Mouse (Mus musculus) lung, adult 2 months (tissue): ENCODE results near the gene Cd69. TPM values are rescaled to one million over a fixed set of nuclear protein-coding genes. Genes with fewer than 3 reads are reported as not detected.

ENCODE experiments used
- DNase-seq: peaks from one replicate; pipeline ENCODE4 v3.0.0; 2022
- H3K4me1 ChIP-seq: fragments of 200-500 bp; 2 replicates; pipeline ENCODE4 v1.6.1; 2011; ENCODE audit warnings: low read length; ENCODE audit not compliant: control insufficient read depth, insufficient read depth
- H3K4me3 ChIP-seq: fragments of 200-500 bp; replicated peaks from 2 replicates; pipeline ENCODE3; 2011; ENCODE audit warnings: low read depth, mild to moderate bottlenecking, control low read depth, low read length; ENCODE audit errors: extremely low read depth
- CTCF ChIP-seq: fragments of 200-500 bp; IDR thresholded peaks from 2 replicates; pipeline ENCODE4 v1.5.1; 2011; ENCODE audit warnings: mild to moderate bottlenecking, low read length, control low read depth; ENCODE audit not compliant: insufficient read depth
- POLR2A ChIP-seq: fragments of 200-500 bp; IDR thresholded peaks from 2 replicates; pipeline ENCODE4 v1.6.1; 2011; ENCODE audit warnings: low read depth, mild to moderate bottlenecking, control low read depth, low read length, borderline replicate concordance; ENCODE audit errors: extremely low read depth
- WGBS: fragments of 180-500 bp; shearing (Covaris S2); methylation state at CpG from one replicate; pipeline ENCODE4 v1.1.7; 2018; 5-methylcytosine and 5-hydroxymethylcytosine counted together
- polyA plus RNA-seq: library from polyadenylated mRNA; depleted of rRNA; stranded (reverse); fragments of >200 nt; gene quantifications from 2 replicates; pipeline ENCODE4 v1.2.3, GENCODE M21; 2012

The Cd69 gene
- polyA plus RNA-seq, 1 experiment = 1.3 TPM

DNA sequence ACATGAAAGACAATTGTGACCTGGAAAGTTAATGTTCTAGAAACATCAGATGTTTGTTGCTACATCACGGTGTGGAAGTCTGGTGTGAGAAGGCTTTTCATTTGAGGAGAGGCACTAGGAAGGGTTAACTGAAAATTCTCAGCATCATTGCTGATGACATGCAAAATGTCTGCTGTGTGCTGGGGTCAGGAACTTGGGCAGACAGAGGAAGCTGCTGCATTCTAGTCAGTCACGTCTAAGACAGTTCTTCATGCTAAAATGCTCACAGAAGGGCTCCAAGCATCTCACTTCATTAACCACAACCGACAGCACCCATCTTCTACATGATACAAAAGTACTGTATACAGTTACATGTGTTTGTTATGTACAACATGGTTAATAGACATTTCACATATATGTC, 8.0 kb upstream of the Cd69 start:
- no peak for DNase-seq
- no peak for TF ChIP-seq POLR2A
- TF ChIP-seq CTCF = no peak
- Histone ChIP-seq H3K4me3 (no peak overlapping the region), H3K4me1 (no peaks in the 10 kb centered on the region; the same call in 1 of the 2 replicates)
- WGBS = 65% methylated on average over 3 of the region's 3 CpGs

DNA sequence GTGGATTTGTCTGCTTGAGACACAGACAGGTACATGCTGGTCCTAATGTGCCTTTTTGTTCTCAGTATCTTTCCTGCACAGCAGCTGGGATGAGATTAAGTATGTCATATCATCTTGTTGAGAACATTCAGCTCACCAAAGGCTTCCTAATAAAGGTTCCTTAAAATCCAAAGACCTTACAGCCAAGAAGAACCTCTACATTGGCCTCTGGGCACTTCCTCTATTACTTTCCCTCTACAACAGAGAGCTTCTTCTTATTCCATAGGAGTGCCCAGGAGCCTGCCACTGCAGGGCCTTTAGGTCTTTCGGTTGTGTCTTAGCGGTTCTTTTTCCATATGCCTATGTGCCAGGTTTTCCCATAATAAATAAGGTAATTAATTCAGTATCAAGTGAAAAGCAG, 1.2 kb upstream of the Cd69 start:
- WGBS = 88% methylated on average over 2 of the region's 2 CpGs
- TF ChIP-seq POLR2A = no peak
- no peak for TF ChIP-seq CTCF
- no peaks in the 10 kb centered on the region for H3K4me1 ChIP-seq
- no peak for DNase-seq
- H3K4me3 ChIP-seq = no peak overlapping the region

DNA sequence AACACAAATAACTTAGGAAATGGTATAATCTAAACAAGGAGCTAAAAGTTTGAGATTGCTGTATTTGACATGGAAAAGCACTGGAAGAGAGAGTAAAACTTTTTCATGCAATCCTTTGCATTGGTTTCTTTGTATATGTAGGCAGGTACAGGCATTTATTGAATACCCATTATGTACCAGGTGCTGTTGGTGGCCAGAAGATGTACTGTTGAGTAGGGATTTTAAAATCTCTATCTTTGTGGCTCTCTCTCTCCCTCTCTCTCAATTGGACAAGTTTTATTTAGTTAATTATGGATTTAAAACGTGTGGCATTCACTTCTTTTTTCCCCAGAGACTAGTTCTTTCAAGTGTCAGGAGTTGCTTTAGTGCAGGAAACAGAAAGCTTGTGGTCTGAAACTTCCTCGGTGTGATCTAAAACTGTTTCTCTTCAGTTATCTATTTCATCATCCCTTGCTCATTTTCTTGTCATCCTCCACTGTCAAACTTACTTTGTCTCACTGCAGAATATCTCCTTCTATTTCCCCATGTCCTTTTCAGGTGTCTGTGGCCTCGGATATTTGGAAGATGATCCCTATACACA, 478 bp upstream of the Cd69 start:
- H3K4me3 ChIP-seq = no peak overlapping the region
- H3K4me1 ChIP-seq = no peaks in the 10 kb centered on the region
- TF ChIP-seq CTCF (no peak), POLR2A (no peak)
- 46% methylated on average over 3 of the region's 3 CpGs for WGBS
- no peak for DNase-seq

DNA sequence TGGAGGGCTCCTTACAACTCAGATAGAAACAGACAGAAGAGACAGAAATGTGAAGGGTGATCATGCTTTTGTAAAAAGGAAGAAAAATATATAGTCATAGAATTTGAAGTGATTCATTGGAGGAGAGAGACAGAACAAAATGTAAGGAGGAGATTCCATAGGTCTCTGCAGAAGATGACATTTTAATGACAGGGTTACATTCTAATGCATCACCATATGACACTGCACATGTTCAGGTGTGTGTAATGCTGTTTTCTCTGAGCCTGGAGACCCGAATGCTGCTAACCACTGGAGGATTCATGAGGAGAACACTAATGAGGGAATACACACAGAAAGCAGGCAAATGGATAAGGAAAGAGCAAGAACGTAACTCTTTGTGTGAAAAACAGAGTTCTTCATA, 760 bp downstream of the Cd69 start:
- H3K4me3 ChIP-seq = peak overlapping the region; percentile 23
- TF ChIP-seq POLR2A = no peak
- TF ChIP-seq CTCF = no peak
- no peaks in the 10 kb centered on the region for H3K4me1 ChIP-seq
- WGBS = 58% methylated on average over 2 of the region's 2 CpGs
- no peak for DNase-seq

DNA sequence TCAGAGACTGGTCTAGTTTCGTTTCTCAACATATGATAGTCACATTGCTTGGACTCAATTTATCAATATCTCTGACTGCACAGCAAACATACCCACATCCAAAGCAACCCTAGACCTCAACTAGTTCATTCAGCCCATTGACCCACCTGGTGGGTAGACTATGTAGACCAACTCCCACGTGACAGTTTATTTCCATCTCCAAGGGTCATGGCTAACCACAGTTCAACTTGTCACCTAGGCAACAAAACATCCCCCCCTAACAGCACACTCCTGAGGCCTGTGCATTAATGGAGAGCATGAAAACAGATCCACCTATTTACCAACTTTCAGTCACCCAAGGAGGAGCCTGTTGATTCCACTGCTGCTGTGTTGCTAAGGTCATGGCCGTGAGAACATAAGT, 1.6 kb downstream of the Cd69 start:
- H3K4me3 ChIP-seq = no peak overlapping the region
- H3K4me1 ChIP-seq = no peaks in the 10 kb centered on the region
- no peak for DNase-seq
- no peak for TF ChIP-seq CTCF
- TF ChIP-seq POLR2A = no peak
- 57% methylated on average over 3 of the region's 3 CpGs for WGBS

DNA sequence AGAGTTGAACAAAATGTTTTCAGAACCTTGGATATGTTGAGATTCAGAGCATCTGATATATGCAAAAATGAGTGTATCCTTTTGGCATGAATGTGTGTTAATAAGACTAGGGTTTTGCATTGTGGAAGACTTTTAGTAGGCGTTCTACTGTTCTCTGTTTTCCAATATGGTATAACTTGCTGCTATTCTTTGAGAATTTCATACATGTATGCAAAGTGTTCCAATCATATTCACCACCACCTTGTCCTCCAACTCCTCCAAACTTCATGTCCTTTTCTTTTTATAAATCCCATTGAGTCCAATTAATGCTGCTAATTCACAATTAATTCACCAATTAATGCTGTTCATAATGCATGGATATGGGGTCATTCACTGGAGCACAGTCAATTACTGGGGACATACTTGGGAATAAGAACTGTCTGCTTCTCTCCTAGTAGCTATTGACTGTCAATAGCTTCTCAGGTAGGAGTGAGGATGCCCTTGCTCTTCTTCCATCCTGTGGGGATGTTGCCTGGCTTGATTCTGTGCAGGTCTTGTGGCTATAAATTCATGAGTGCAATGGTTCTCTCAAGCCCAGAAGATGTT, 8.7 kb downstream of the Cd69 start:
- TF ChIP-seq CTCF = no peak
- Histone ChIP-seq H3K4me1 (no peaks in the 10 kb centered on the region), H3K4me3 (no peak overlapping the region)
- DNase-seq = no peak
- WGBS = 90% methylated on average over 1 of the region's 1 CpGs

DNA sequence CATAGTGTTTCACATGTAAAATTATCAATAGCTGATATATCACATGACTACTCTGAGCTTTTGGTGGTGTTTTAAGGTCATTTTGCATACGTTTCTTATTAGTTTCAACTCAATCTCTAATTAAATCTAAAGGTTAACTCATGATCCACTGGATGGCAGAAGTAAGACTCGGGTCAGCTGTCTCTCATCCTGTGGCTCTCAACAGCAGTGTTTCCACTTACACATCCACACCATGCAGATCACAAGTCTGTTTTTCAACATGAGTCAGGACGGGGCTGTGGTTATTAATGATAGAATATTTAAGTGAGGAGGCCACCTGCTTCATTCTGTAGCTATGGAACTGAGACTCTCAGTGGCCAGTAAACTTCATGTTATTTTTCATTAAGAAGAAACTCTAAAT, 9.4 kb downstream of the Cd69 start:
- WGBS = 68% methylated on average over 3 of the region's 3 CpGs
- TF ChIP-seq CTCF = no peak
- no peak for TF ChIP-seq POLR2A
- no peak overlapping the region for H3K4me3 ChIP-seq
- DNase-seq = no peak
- H3K4me1 ChIP-seq = no peaks in the 10 kb centered on the region

DNA sequence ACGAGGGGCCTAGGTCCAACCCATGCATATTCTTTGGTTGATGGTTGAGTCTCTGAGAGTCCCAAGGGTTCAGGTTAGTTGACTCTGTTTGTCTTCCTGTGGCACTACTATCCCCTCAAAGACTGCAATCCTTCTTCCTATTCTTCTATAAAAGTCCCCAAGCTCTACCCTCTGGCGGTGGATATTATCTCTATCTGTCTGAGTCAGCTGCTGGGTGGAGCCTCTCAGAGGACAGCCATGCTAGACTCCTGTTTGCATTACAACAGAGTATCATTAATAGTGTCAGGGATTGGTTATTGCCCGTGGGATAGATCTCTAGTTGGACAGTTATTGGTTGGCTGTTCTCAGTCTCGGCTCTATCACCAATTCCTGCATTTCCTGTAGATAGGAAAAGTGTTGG, 14.3 kb downstream of the Cd69 start:
- WGBS = 79% methylated on average over 4 of the region's 4 CpGs

DNA sequence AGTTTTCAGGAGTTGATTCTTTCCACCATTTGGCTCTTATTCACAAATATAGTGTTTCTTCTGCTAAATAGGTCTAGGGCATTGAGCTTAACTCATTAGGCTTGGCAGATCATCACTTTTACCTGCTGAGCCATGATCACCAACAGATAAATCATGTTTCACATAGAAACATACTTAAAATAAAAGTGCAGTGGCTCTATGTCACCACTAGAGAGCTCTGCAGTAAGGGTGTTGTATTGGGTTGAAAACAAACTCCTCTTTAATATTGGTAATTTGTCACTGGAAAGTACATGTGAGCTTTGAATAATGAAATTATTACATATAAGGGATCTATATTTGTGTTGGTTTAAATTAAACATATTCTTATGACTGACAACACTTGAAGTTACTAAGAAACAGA, 15.2 kb downstream of the Cd69 start:
- Histone ChIP-seq H3K4me1 (no peaks in the 10 kb centered on the region), H3K4me3 (no peak overlapping the region)
- DNase-seq = no peak
- TF ChIP-seq POLR2A (no peak), CTCF (no peak)

More for the DNA sequence above, 14.3 kb downstream of the Cd69 start:
- H3K4me3 ChIP-seq = no peak overlapping the region
- TF ChIP-seq CTCF (no peak), POLR2A (no peak)
- DNase-seq = no peak
- H3K4me1 ChIP-seq = no peaks in the 10 kb centered on the region

DNA sequence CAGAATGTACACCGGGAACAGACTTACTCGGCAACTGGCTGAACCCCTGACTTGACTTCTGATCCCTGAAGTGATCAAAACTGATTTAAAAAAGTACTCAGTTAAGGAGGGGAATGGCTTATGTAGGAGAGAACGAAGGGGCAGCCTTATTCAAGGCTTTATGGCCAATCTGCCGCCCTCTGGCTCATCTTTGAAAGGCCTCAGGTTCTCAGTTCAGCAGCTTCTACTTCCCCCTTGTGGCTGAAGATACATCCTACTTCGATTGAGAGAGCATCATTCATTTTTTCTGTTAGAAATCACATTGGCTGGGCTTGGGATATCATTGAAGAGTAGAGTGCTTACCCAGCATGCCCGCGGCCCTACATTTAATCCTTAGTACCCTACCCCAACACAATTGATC, 19.2 kb downstream of the Cd69 start:
- H3K4me3 ChIP-seq = no peak overlapping the region
- no peak for TF ChIP-seq POLR2A
- TF ChIP-seq CTCF = peak; percentile 35; the same call in 1 of the 2 replicates
- no peak for DNase-seq
- 47% methylated on average over 7 of the region's 7 CpGs for WGBS
- H3K4me1 ChIP-seq = no peaks in the 10 kb centered on the region
